Mouse (Mus musculus) ES-E14 (cell line): ENCODE results near the gene Slc41a1.

ENCODE experiments used
- CHD2 ChIP-seq: IDR thresholded peaks from 2 replicates; pipeline ENCODE4 v1.6.1; 2014; ENCODE audit warnings: mild to moderate bottlenecking, low read depth, low read length, inconsistent platforms
- HCFC1 ChIP-seq: IDR thresholded peaks from 2 replicates; pipeline ENCODE4 v1.6.1; 2012; ENCODE audit warnings: low read length, inconsistent platforms, borderline replicate concordance; ENCODE audit not compliant: insufficient read depth

- TF ChIP-seq HCFC1 (no peak), CHD2 (no peak)
These were observed 2.0 kb downstream of the Slc41a1 start for GRCm38 (mm10) chr1:131829279-131829678.
